Comparison of ENCODE assay signal across 23 mouse cellular contexts in genomic region chr3:24992577-24992976, GRCm38 (mm10).
DNase-seq lines count a peak whose midpoint lies in the region; ATAC-seq and TF ChIP-seq lines count a peak whose summit lies in the region.
"Had no signal": no experiment of that assay in that cellular context is flagged by ENCODE, and none has a peak within 500 bp of the region (broad histone marks: within the 10 kb centered on the region; RNA-seq: fewer than 3 reads in every experiment).

No protein-coding gene starts in this region.

- no peak for DNase-seq in forebrain, postnatal 0 days
- DNase-seq in neural tube, embryonic 11.5 days (ENCODE audit: low spot score) = no peak
- no peak for DNase-seq in neural tube, embryonic 10.5 days (ENCODE audit: extremely low spot score, low spot score)
- peak; percentile 24 for DNase-seq in mesoderm, embryonic 11.5 days (ENCODE audit: low read depth, low spot score)
- no peak for DNase-seq in gastrocnemius, postnatal 4 days (ENCODE audit: low spot score in 2 of 2)
- DNase-seq in lung, postnatal 25 days (ENCODE audit: low spot score) = no peak
- DNase-seq: adrenal gland, postnatal 25 days; cerebellum, adult 11-12 months; cerebellum, postnatal 14 days; gastrocnemius, postnatal 10 days; heart, adult 18-20 months; kidney, adult 8-10 months; kidney, postnatal 36 days; spleen, adult 18-20 months; thymus, adult 18-20 months had no signal

- WGBS in forebrain, embryonic 12.5 days = 18% methylated on average over 2 of the region's 2 CpGs
- 18% methylated on average over 2 of the region's 2 CpGs for WGBS in forebrain, postnatal 0 days
- WGBS in neural tube, embryonic 11.5 days = 37% methylated on average over 2 of the region's 2 CpGs
- WGBS in forebrain, embryonic 15.5 days = 20% methylated on average over 2 of the region's 2 CpGs

- H3K4me2 ChIP-seq in forebrain, embryonic 12.5 days = no peak overlapping the region
- no peak overlapping the region for H3K4me2 ChIP-seq in forebrain, postnatal 0 days (ENCODE audit: low read depth)
- H3K4me2 ChIP-seq in neural tube, embryonic 11.5 days (ENCODE audit: low read depth) = no peak overlapping the region
- H3K4me2 ChIP-seq in forebrain, embryonic 15.5 days (replicated peaks) = no peak overlapping the region
- H3K4me2 ChIP-seq: heart, embryonic 13.5 days; limb, embryonic 15.5 days had no signal

- peaks cover 8% of the 10 kb centered on the region; the same call in 1 of the 2 replicates for H3K4me1 ChIP-seq in forebrain, embryonic 12.5 days
- no peaks in the 10 kb centered on the region for H3K4me1 ChIP-seq in forebrain, postnatal 0 days (ENCODE audit: insufficient read depth)
- no peaks in the 10 kb centered on the region for H3K4me1 ChIP-seq in neural tube, embryonic 11.5 days (ENCODE audit: control insufficient read depth, insufficient read depth, low read length)
- H3K4me1 ChIP-seq in forebrain, embryonic 15.5 days = peaks cover 4% of the 10 kb centered on the region; the same call in 1 of the 2 replicates
- H3K4me1 ChIP-seq: embryonic facial prominence, embryonic 10.5 days; heart, embryonic 13.5 days; limb, embryonic 15.5 days had no signal

- peak; percentile 53; the same call in 1 of the 2 replicates for ATAC-seq in forebrain, embryonic 12.5 days (ENCODE audit: low FRiP score)
- ATAC-seq in forebrain, postnatal 0 days = no peak
- peak; percentile 75 for ATAC-seq in neural tube, embryonic 11.5 days (ENCODE audit: insufficient read depth, low FRiP score, low TSS enrichment)
- ATAC-seq in forebrain, embryonic 15.5 days (replicated peaks) = peak; percentile 71
- ATAC-seq: lung, postnatal 0 days had no signal

- no peak for TF ChIP-seq CTCF in forebrain, postnatal 0 days (IDR thresholded peaks at IDR 0.05; ENCODE audit: low read depth)

- peaks cover 3% of the 10 kb centered on the region; the same call in 1 of the 2 replicates for H3K27me3 ChIP-seq in forebrain, embryonic 12.5 days
- no peaks in the 10 kb centered on the region for H3K27me3 ChIP-seq in forebrain, postnatal 0 days (ENCODE audit: insufficient read depth, low read length)
- no peaks in the 10 kb centered on the region for H3K27me3 ChIP-seq in neural tube, embryonic 11.5 days (ENCODE audit: control insufficient read depth, insufficient read depth, low read length)
- H3K27me3 ChIP-seq in forebrain, embryonic 15.5 days = peaks cover 4% of the 10 kb centered on the region; the same call in 1 of the 2 replicates
- H3K27me3 ChIP-seq: heart, embryonic 13.5 days; limb, embryonic 15.5 days had no signal

- H3K9ac ChIP-seq in forebrain, embryonic 12.5 days = no peak overlapping the region
- no peak overlapping the region for H3K9ac ChIP-seq in forebrain, postnatal 0 days
- no peak overlapping the region for H3K9ac ChIP-seq in neural tube, embryonic 11.5 days (ENCODE audit: low read length)
- no peak overlapping the region for H3K9ac ChIP-seq in forebrain, embryonic 15.5 days (replicated peaks)
- H3K9ac ChIP-seq: heart, embryonic 13.5 days; limb, embryonic 15.5 days had no signal

- no peak overlapping the region for H3K4me3 ChIP-seq in forebrain, embryonic 12.5 days (replicated peaks)
- no peak overlapping the region for H3K4me3 ChIP-seq in forebrain, postnatal 0 days (ENCODE audit: low read depth, low read length)
- H3K4me3 ChIP-seq in neural tube, embryonic 11.5 days (ENCODE audit: low read depth, low read length) = no peak overlapping the region
- H3K4me3 ChIP-seq in forebrain, embryonic 15.5 days = no peak overlapping the region
- H3K4me3 ChIP-seq: embryonic facial prominence, embryonic 10.5 days; heart, embryonic 13.5 days; limb, embryonic 15.5 days; myocyte had no signal

- H3K9me3 ChIP-seq in forebrain, embryonic 12.5 days = no peaks in the 10 kb centered on the region
- no peaks in the 10 kb centered on the region for H3K9me3 ChIP-seq in forebrain, postnatal 0 days (ENCODE audit: low read length)
- no peaks in the 10 kb centered on the region for H3K9me3 ChIP-seq in neural tube, embryonic 11.5 days (ENCODE audit: control insufficient read depth, low read length)
- no peaks in the 10 kb centered on the region for H3K9me3 ChIP-seq in forebrain, embryonic 15.5 days
- H3K9me3 ChIP-seq: embryonic facial prominence, embryonic 10.5 days; G1E; limb, embryonic 15.5 days had no signal

- no peaks in the 10 kb centered on the region for H3K36me3 ChIP-seq in forebrain, embryonic 12.5 days (replicated peaks)
- H3K36me3 ChIP-seq in forebrain, postnatal 0 days (ENCODE audit: insufficient read depth) = no peaks in the 10 kb centered on the region
- no peaks in the 10 kb centered on the region for H3K36me3 ChIP-seq in neural tube, embryonic 11.5 days (ENCODE audit: control insufficient read depth, insufficient read depth, low read length)
- H3K36me3 ChIP-seq in forebrain, embryonic 15.5 days = no peaks in the 10 kb centered on the region
- H3K36me3 ChIP-seq: embryonic facial prominence, embryonic 10.5 days; G1E; heart, embryonic 13.5 days; limb, embryonic 15.5 days had no signal

- no peak overlapping the region for H3K27ac ChIP-seq in forebrain, embryonic 12.5 days
- no peak overlapping the region for H3K27ac ChIP-seq in forebrain, postnatal 0 days (ENCODE audit: low read depth, low read length)
- no peak overlapping the region for H3K27ac ChIP-seq in neural tube, embryonic 11.5 days (ENCODE audit: low read depth, low read length)
- no peak overlapping the region for H3K27ac ChIP-seq in forebrain, embryonic 15.5 days (replicated peaks)
- H3K27ac ChIP-seq: embryonic facial prominence, embryonic 10.5 days; heart, embryonic 13.5 days; limb, embryonic 15.5 days had no signal
